Mouse (Mus musculus): ENCODE measurements around the gene Gna14.

Gna14 gene

DNA sequence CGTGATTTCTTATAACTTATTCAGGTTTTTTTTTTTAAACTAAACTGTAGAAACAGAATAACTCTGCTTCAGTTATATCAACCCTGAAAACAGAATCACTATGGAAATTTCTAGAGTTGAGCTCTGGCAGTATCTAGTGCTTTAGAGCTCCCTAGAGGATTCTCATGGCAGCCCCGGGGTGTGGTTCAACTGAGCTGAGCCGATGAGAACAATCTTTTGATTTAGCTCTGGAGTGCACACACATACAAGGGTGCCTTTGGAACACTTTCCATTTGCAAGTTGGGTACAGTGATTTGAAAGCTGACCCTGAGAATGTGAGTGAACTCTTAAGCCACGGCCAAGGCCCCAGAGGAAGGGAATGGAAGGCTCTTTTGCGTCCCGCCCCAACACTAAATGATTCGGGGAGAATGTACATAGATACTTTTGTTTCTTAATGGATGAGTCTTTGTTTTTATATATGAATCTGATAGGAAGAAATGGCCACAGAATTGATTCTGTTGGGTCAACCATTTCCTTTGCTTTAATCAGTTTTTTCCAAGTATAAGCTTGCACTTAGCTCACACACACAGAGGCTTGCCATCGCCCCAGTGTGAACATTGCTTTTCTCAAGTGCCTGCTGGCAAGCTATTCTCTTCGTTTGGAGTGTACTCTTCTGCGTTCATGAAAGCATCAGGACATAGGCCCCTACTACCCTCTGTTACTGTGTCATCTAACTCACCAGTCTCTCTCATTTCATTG, 75.0 kb downstream of the Gna14 start:
- in situ Hi-C loops (cut with MboI, MseI), result no loop called here

DNA sequence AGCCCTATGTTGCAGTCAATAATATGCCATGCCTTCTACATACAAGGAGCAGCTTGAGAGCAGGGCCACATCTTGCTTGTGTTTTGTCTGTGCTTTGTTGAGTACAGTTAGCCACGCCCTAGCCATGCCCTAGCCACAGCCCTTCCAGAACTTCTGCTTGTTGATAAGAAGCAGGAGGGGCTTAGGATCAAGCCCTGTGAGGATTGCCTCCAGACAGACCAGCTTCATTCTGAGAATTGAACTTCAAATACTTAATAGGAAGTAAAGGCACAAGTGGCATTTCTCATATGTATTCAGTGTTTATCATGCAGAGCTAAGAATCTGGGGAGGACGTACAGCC, 75.5 kb downstream of the Gna14 start:
- in situ Hi-C loops (cut with MboI, MseI), result no loop called here

DNA sequence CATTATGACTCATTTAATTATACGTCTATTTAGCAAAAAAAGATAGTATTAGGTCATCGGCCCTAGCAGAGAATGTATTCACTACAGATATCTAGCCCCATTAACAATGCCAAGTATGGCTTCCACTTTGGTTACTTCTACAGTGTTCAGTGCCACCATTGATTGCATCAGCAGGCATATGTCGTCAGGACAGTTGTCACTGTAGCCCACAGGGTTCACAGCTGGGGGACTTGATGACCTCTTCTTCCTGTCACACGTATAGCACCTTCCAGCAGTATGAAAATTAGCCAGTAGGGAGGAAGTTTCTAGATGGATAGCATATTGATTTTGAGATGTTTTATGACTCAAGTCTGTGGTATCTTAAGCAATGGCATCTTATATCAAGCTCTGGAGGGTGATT, 78.6 kb downstream of the Gna14 start:
- in situ Hi-C loops (cut with MboI, MseI), result no loop called here

DNA sequence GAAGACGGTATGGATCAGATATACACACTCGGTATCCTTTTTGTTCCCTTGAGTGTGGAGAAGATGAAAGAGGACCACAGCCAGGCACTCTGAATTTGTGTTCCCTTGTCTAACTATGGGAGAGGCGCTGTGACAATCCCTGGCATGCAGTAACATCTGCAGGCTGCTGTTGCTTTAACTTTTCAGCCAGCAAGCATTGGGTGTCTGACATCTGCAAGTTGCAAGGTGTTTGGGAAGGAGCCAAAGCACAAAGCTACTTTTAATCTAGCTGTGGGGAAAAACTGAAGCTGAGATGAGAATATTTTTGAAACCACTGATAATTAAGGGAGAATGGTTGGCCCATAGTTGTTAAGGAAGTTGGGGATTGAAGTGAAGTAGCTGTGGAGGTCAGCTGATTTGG, 83.0 kb downstream of the Gna14 start:
- in situ Hi-C loops (cut with MboI, MseI), result no loop called here

DNA sequence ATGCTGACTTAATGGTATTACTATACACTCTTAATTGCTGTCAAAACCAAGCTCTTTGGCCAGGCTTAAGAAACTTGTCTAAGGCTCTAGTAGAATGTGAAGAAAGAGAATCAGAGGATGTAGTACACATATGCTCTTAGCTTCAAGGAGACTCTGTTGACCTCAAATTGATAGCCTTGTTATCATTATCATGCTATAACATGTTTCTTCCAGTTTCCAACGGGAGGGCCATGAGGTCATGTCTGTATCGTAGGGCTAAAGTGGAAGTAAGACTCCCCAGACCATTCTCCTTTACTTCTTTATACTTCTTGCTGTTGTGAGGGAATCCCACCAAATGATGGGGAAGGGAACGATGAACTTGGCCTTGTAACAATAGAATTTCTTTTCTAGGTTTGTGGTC, 85.0 kb downstream of the Gna14 start:
- in situ Hi-C loops (cut with MboI, MseI), result no loop called here

DNA sequence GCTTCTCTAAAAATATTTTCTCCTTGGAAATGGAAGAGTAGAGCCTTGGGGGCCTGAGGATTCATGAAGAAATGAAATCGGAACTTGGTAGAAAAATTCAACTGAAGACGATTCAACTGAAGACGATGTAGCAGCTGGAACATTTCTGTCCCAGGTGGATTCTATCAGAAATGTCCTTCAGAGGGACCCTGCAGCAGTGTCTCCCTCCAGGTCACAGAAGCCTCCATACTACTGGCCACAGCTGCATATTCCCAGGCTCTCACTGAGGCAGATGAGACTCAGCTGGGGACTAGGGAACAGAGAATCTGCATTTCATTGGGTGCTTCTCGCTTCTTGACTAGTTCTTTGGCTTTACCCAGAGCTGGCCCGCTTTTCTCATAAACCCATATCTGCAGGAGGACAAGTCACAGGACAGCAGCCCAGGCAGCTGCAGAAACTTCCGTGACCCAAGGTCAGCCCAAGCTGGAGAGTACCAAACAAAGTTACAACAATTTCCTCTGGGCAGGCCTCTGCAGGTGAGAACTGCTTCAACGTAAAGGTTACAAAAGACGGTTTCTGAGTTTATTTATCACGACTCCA, 90.8 kb downstream of the Gna14 start:
- in situ Hi-C loops (cut with MboI, MseI), result loop anchor here (5.0 kb wide), 1 partner anchor 49 kb away; no protein-coding TSS in a partner anchor

DNA sequence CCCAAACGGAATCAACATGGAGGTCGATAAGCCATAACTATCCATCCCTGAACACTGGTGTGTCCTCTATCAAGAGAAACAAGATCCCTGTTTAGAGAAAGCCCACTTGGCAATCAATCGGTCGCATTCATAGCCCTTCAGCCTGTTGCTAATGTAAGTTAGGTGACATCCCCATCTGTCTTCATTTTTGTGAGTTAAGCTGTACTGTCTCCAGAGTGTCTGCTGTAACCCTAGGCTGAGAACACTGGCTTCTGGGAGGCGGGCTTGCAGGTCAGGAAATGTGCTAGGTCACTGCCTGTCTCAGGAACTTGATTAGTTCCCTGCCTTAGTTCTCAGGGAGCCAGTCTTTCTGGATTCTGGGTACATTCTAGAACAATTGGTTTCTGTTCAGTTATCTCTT, 91.5 kb downstream of the Gna14 start:
- in situ Hi-C loops (cut with MboI, MseI), result loop anchor here (5.0 kb wide), 1 partner anchor 50 kb away; no protein-coding TSS in a partner anchor

DNA sequence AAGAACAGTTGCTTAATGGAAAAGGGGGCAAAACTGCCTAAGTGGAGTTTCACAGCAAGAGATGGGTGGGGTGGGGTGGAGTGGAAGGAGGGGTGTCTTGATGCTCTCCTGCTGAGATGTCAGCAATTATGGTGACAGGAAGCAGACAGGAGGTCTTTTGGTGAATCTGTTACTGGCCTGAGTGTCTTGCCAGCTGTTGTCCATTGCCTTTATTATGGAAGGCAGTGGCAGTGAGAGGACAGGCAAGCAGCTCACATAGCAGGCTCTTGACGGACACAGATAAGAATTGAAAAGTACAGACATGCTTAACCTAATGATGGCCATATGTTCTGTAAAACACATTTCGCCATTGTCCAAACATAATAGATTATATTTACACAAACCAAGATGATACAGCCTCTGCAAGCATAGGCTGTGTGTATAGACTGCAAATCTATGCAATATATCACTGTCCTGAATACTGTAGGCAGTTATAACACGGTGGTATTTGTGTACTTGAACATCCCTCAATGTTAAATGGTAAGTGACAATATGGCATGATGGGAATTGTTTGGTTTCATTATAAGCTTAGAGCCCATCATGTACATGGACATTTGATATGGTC, 92.8 kb downstream of the Gna14 start:
- in situ Hi-C loops (cut with MboI, MseI), result loop anchor here (5.0 kb wide), 1 partner anchor 51 kb away; no protein-coding TSS in a partner anchor

DNA sequence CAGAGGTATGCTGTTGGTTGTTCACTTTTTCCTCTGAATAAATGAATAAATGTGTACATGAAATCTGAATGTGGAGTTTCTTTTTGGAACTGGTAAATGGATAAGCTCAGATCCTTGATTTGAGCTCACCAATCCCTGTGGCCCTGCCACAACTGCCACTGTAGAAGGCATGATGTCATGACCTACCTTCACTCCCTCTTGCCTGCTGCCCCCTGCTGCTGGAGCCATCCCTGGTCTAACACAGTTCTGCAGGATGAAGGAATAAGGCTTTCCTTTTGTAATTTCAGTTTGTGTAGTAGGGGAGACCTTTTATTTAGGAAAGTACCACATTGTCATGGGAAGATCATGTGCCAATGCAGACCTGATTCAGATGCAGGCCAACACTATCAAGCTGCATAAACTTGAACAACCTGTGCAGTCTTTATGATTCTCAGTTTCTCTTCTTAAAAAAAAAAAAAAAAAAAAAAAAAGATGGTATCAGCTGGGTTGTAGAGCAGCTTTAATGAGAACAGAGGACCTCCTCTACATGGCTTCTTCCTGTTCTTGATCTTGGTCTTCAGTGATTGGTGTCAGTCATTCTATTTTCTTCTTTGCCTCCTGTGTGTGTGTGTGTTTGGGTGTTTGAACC, 93.8 kb downstream of the Gna14 start:
- in situ Hi-C loops (cut with MboI, MseI), result loop anchor here (5.0 kb wide), 1 partner anchor 52 kb away; no protein-coding TSS in a partner anchor

DNA sequence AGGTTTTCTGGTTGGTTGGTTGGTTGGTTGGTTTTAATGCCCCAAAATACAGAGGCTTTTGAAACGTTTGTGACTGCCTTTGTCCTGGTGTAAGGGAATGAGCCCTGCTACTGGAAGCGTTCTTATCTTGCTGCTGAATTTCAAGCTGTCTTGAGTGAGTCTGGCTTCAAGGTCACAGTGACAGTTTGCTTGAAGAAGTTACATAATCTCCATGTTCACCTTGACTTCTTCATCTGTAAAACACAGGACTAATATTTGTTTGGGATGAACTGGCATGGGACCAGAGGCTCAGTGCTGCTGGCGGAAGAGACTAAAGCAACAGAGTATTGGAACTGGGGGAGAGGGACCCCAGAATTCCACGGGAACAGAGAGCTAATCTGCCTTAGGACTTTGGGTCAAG, 94.4 kb downstream of the Gna14 start:
- in situ Hi-C loops (cut with MboI, MseI), result loop anchor here (5.0 kb wide), 1 partner anchor 53 kb away; no protein-coding TSS in a partner anchor

DNA sequence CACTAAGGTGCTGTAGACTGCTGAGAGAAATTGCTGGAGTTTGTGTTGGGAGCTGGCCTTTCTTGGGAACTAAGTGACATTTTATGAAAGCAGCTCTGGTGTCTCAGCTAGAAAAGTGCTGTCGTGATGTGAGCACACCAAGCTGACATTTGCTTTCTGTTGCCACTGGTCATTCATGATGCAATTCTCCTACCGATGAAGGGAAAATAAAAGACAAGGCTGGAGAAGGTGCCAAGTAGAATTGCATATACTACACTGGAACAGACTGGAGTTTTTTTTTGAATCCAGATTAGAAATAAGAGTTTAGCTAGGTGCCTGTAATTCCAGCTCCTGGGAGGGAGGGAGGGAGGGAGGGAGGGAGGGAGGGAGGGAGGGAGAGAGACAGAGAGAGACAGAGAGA, 98.7 kb downstream of the Gna14 start:
- in situ Hi-C loops (cut with MboI, MseI), result no loop called here

DNA sequence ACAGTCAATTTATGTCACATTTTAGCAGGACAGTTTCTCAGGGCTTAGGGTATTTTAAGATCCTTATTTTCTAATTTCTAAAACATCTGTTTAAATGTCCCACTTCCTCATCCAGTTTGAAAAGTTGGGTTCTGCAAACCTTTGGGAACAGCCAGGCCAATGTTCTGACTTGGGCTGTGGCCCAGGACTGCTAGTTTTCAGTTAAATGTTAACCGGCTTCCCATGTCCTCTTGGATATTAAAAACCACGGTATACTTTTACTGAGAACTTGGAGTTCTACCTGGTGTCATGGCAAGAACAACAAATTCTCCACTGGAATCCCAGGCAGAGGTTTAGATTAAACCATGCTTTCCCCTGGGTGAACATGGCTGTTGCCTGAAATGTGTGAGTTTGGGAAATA, 102.9 kb downstream of the Gna14 start:
- in situ Hi-C loops (cut with MboI, MseI), result no loop called here

DNA sequence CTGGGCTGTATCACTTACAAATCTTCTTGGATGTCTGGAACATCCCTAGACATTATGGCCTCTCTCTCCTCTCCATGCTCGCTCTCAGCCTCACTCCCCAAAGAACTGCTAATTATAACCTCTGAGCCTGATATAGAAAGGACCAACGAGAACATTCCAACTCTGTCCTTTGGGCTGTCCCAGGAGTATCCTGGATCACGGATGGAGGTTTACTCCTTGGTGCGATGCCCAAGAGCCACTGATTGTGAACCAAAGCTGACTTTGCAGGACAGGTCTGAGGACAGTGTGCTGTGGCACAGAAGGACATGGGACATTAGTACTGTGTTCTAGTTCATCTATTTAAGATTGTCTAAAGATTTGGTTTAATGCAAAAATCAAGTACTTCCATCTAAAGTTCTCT, 108.1 kb downstream of the Gna14 start:
- in situ Hi-C loops (cut with MboI, MseI), result no loop called here

DNA sequence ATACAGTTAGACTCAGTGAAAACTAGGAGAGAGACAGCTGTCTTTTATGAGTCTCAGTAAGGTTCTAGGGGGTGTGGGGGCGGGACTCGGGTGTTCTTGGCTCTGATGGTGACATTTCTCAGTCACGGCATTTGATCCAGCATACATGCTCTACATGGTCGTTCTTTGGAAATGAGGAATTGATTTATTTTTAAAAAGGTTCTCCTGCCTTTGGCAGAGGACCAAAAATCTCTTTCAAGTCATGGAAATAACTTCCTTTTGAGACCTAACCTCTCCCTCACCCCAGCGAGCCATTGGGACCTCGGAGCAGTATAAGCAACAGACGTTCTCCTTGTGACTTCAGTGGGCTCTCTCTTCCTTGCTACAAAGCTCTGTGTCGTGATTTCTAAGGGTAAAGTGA, 121.4 kb downstream of the Gna14 start:
- in situ Hi-C loops (cut with MboI, MseI), result no loop called here

DNA sequence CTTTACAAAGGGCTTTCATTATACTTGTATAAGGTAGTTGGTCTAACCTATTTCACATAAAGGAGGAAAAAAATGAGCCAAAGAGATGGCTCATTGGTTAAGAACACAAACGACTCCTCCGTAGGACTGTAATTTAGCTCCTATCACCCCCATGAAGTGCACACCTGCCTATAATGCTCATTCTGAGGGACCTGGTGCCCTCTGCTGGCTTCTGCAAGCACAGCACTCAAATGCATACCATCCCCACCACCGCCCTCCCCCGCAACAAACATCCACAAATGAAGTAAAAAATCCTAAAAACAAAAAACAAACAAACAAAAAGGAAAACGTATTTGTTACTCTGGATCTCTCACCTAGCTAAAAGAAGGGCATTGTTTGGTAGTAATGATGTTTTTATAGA, 122.4 kb downstream of the Gna14 start:
- in situ Hi-C loops (cut with MboI, MseI), result no loop called here

DNA sequence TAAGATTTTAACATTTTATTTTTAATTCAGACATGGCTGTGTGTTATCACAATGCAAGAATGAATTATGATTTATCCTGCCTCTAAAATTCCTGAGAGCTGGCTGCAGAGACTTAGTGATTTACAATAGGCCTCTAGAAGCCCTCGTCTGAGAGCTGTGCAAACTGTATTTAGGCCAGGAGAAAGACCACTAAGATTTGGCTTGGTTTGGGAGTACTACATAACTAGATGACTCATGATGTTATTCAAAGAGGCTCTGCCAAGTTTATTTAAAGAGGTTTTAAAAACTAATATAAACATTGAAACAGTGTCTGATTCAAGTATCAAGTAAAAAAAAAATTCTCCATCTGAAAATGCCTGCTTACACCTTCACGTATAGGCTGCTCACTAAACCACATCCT, 123.0 kb downstream of the Gna14 start:
- in situ Hi-C loops (cut with MboI, MseI), result no loop called here

DNA sequence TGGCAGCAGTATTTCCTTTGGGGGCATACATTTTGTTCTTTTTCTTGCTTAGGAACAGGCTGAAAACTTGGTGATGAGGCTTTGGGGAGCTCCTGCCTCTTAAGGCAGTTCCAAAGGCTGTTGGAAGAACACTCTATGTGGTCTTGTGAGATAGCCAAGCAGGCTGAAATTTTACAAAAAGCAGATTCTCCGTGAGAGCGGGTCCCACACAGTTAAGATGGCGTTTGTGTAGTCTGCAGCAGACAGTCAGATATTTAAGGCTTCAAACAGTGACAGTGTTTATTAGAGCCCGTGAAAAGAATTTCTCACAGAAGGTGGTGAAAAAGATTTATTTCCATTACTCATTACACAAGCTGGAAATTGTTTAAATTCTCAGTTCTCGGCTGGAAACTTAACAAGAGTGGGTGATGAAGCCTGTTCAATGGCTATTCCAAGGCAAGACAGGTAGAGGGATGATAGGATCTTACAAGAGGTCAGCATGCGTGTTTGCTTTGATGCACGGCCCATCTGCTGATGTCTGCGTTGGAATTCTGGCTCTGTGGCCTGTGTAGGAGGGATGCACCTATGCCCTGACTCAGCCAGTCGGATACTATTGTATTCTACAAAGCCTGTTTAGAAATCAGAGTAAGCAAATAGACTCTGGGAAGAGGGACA, 123.8 kb downstream of the Gna14 start:
- in situ Hi-C loops (cut with MboI, MseI), result no loop called here

DNA sequence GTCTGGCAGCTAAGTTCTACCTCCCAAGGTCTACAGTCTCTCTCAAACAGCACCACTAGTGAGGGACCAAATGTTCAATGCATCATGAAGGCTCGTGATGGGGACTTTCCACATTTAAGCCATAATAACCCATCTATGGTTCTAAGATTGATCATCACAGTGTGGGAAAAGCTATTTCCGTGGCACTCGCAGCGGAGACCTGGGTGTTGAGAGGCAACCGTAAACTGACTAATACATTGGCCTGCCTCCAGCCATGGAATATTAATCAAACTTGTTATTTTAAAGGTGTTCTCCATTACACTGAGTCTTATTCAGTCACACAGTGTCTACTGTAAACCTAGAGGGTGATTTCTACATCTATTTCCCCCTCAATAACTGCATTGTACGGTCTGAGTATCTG, 127.1 kb downstream of the Gna14 start:
- in situ Hi-C loops (cut with MboI, MseI), result loop anchor here (5.0 to 10.0 kb wide), 2 partner anchors 35 to 1108 kb away; no protein-coding TSS in a partner anchor

DNA sequence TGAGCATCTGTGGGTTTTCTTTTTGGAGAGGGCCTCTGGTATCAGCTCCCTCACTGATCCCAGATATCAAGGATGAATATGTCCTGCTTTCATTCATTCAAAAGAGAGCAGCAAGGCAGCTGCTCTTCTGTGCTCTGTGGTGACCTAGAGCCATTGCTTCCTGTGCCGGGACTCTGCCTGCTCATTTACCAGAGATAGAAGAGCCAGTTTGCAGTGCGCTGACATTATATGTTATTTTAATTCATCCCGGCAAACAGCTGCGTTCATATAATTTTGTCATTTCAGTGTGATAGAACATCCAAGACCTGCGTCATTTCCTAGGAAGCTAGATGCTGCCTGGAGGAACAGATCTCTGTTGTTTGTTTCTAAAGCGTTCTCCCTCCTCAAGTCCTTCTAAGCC, 141.2 kb downstream of the Gna14 start:
- in situ Hi-C loops (cut with MboI, MseI), result no loop called here

DNA sequence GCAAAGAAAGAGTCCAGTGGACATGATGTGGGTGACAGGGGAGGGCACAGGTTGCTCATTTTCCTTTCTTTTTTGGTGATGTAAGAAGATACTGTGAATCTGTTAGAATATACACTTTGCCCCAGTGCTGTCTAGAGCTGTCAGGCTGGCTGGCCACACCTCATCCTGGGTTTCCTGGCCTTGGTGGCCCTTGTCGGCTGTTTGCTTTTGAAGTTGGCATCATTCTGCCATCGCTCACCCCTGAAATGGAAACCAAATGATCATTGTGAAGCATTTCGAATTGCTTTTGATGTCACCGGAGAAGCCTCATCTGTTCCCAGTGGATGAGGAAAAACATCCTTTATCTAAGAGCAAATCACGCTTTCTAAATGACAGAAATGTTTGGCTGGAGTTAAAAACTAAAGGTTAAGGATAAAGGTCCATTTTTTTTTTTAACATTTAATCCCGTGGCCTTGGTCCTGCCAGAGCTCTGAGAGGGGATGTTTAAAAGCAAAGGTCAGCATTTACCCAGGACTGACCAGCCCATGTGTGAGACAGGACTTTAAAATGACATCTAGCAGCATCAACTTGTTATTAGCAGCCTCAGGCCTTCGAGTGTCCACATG, 144.2 kb downstream of the Gna14 start:
- in situ Hi-C loops (cut with MboI, MseI), result no loop called here

DNA sequence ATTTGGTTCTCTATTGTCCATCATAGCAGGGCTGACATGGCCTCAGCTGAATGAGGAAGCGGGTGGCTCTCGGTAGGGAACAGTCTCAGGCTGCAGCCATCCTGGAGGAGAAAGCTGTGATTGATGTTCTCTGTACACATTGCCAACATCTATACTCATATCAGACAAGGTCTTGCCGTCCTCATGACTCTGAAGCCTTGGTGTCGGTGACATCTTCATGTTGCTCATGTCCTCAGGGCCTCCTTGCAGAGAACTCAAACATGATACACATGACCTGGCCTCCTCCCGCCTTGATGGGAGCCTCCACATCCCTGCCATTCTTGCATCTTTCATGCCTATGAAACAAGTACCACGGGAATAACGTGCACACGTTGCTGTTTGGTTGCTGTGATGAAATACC, 144.9 kb downstream of the Gna14 start:
- in situ Hi-C loops (cut with MboI, MseI), result no loop called here

DNA sequence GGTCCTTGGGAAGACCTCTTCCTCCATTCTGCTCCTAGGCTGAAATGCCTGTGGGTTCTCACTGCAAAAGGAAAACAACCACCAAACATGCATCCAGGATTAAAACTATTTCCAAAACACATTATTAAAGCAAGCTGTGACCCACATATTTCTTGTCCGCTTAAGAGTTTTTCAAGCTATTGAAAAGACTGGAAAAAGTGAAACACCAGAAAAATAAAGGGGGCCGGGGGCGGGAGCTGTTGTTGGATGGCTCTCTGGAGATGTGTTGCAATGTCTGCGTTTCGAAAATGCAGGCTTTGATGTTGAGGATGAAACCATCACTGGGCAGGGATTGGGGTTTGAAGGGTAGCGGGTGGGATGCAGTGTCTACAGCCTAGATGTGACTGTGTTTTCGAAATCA, 149.0 kb downstream of the Gna14 start:
- in situ Hi-C loops (cut with MboI, MseI), result no loop called here

All from T-helper 1 cell (primary cell).